In genomic region chr8:86473121-86473520, GRCm38 (mm10) we compare ENCODE assay signal across 18 mouse cellular contexts.
A peak's percentile ranks its signal among the peaks of the same experiment; 100 is the strongest.
DNase-seq lines count a peak whose midpoint lies in the region; ATAC-seq lines count a peak whose summit lies in the region.
"Had no signal": no experiment of that assay in that cellular context is flagged by ENCODE, and none has a peak within 500 bp of the region (broad histone marks: within the 10 kb centered on the region; RNA-seq: fewer than 3 reads in every experiment).

No protein-coding gene starts in this region.

- H3K4me3 ChIP-seq in embryonic facial prominence, embryonic 14.5 days (ENCODE audit: low read depth, low read length) = no peak overlapping the region
- no peak overlapping the region for H3K4me3 ChIP-seq in embryonic facial prominence, embryonic 10.5 days
- no peak overlapping the region for H3K4me3 ChIP-seq in hindbrain, embryonic 14.5 days (replicated peaks; ENCODE audit: low read length)
- no peak overlapping the region for H3K4me3 ChIP-seq in hindbrain, embryonic 12.5 days
- H3K4me3 ChIP-seq in midbrain, embryonic 14.5 days (replicated peaks; ENCODE audit: low read depth, low read length) = no peak overlapping the region
- H3K4me3 ChIP-seq in limb, embryonic 10.5 days = no peak overlapping the region
- H3K4me3 ChIP-seq: forebrain, embryonic 13.5 days; gastrocnemius, adult 2 months; heart, embryonic 12.5 days; megakaryocyte, embryonic 14.5 days; myocyte had no signal

- H3K9ac ChIP-seq in embryonic facial prominence, embryonic 14.5 days (ENCODE audit: low read depth, low read length) = no peak overlapping the region
- H3K9ac ChIP-seq in hindbrain, embryonic 14.5 days = no peak overlapping the region
- no peak overlapping the region for H3K9ac ChIP-seq in hindbrain, embryonic 12.5 days
- H3K9ac ChIP-seq in midbrain, embryonic 14.5 days (replicated peaks; ENCODE audit: low read length) = no peak overlapping the region
- H3K9ac ChIP-seq: forebrain, embryonic 13.5 days; heart, embryonic 12.5 days had no signal

- no peak overlapping the region for H3K4me2 ChIP-seq in embryonic facial prominence, embryonic 14.5 days (ENCODE audit: low read depth, low read length)
- no peak overlapping the region for H3K4me2 ChIP-seq in hindbrain, embryonic 14.5 days (replicated peaks)
- H3K4me2 ChIP-seq in hindbrain, embryonic 12.5 days (replicated peaks) = no peak overlapping the region
- H3K4me2 ChIP-seq in midbrain, embryonic 14.5 days (ENCODE audit: low read length) = no peak overlapping the region
- H3K4me2 ChIP-seq: forebrain, embryonic 13.5 days; heart, embryonic 12.5 days had no signal

- no peaks in the 10 kb centered on the region for H3K36me3 ChIP-seq in embryonic facial prominence, embryonic 14.5 days (ENCODE audit: control insufficient read depth, insufficient read depth, low read length)
- H3K36me3 ChIP-seq in embryonic facial prominence, embryonic 10.5 days (replicated peaks) = no peaks in the 10 kb centered on the region
- no peaks in the 10 kb centered on the region for H3K36me3 ChIP-seq in hindbrain, embryonic 14.5 days (replicated peaks; ENCODE audit: control insufficient read depth, insufficient read depth)
- no peaks in the 10 kb centered on the region for H3K36me3 ChIP-seq in hindbrain, embryonic 12.5 days
- no peaks in the 10 kb centered on the region for H3K36me3 ChIP-seq in midbrain, embryonic 14.5 days (ENCODE audit: control insufficient read depth, insufficient read depth, low read length)
- no peaks in the 10 kb centered on the region for H3K36me3 ChIP-seq in limb, embryonic 10.5 days
- H3K36me3 ChIP-seq: heart, embryonic 12.5 days had no signal

- no peaks in the 10 kb centered on the region for H3K9me3 ChIP-seq in embryonic facial prominence, embryonic 14.5 days (ENCODE audit: control insufficient read depth, low read length)
- no peaks in the 10 kb centered on the region for H3K9me3 ChIP-seq in embryonic facial prominence, embryonic 10.5 days
- H3K9me3 ChIP-seq in hindbrain, embryonic 14.5 days (ENCODE audit: control insufficient read depth, low read length) = no peaks in the 10 kb centered on the region
- H3K9me3 ChIP-seq in hindbrain, embryonic 12.5 days (replicated peaks) = no peaks in the 10 kb centered on the region
- H3K9me3 ChIP-seq in midbrain, embryonic 14.5 days (ENCODE audit: control insufficient read depth, low read length) = no peaks in the 10 kb centered on the region
- no peaks in the 10 kb centered on the region for H3K9me3 ChIP-seq in limb, embryonic 10.5 days (replicated peaks)
- H3K9me3 ChIP-seq: forebrain, embryonic 13.5 days; heart, embryonic 12.5 days had no signal

- H3K27me3 ChIP-seq in embryonic facial prominence, embryonic 14.5 days (replicated peaks; ENCODE audit: control insufficient read depth, insufficient read depth, low read length) = no peaks in the 10 kb centered on the region
- H3K27me3 ChIP-seq in embryonic facial prominence, embryonic 10.5 days (replicated peaks; ENCODE audit: low read depth, poor library complexity, severe bottlenecking) = no peaks in the 10 kb centered on the region
- H3K27me3 ChIP-seq in hindbrain, embryonic 14.5 days (ENCODE audit: control insufficient read depth, insufficient read depth, low read length) = no peaks in the 10 kb centered on the region
- no peaks in the 10 kb centered on the region for H3K27me3 ChIP-seq in hindbrain, embryonic 12.5 days
- no peaks in the 10 kb centered on the region for H3K27me3 ChIP-seq in midbrain, embryonic 14.5 days (ENCODE audit: control insufficient read depth, insufficient read depth, low read length)
- no peaks in the 10 kb centered on the region for H3K27me3 ChIP-seq in limb, embryonic 10.5 days (ENCODE audit: low read depth, poor library complexity, severe bottlenecking)
- H3K27me3 ChIP-seq: forebrain, embryonic 13.5 days; heart, embryonic 12.5 days; megakaryocyte, embryonic 14.5 days had no signal

- no peak overlapping the region for H3K27ac ChIP-seq in embryonic facial prominence, embryonic 14.5 days (replicated peaks; ENCODE audit: low read depth, low read length)
- H3K27ac ChIP-seq in embryonic facial prominence, embryonic 10.5 days (replicated peaks) = no peak overlapping the region
- no peak overlapping the region for H3K27ac ChIP-seq in hindbrain, embryonic 14.5 days
- no peak overlapping the region for H3K27ac ChIP-seq in hindbrain, embryonic 12.5 days
- H3K27ac ChIP-seq in midbrain, embryonic 14.5 days (replicated peaks; ENCODE audit: low read depth, low read length) = peak overlapping the region; percentile 61; the same call in 1 of the 2 replicates
- H3K27ac ChIP-seq in limb, embryonic 10.5 days = no peak overlapping the region
- H3K27ac ChIP-seq: forebrain, embryonic 13.5 days; gastrocnemius, adult 2 months had no signal

- WGBS in embryonic facial prominence, embryonic 14.5 days = 52% methylated on average over 6 of the region's 6 CpGs
- 75% methylated on average over 6 of the region's 6 CpGs for WGBS in embryonic facial prominence, embryonic 10.5 days
- WGBS in hindbrain, embryonic 14.5 days = 45% methylated on average over 6 of the region's 6 CpGs
- 47% methylated on average over 6 of the region's 6 CpGs for WGBS in hindbrain, embryonic 12.5 days
- 20% methylated on average over 6 of the region's 6 CpGs for WGBS in midbrain, embryonic 14.5 days
- 84% methylated on average over 6 of the region's 6 CpGs for WGBS in limb, embryonic 10.5 days

- peak; percentile 16 for DNase-seq in embryonic facial prominence, embryonic 14.5 days (ENCODE audit: low spot score)
- DNase-seq in embryonic facial prominence, embryonic 10.5 days (ENCODE audit: low spot score) = no peak
- DNase-seq in hindbrain, embryonic 14.5 days (ENCODE audit: low spot score) = peak; percentile 25
- peak; percentile 17 to 71 for DNase-seq in left cerebral cortex, postnatal 25 days (ENCODE audit: low spot score in 2 of 2)
- no peak for DNase-seq in left cerebral cortex, postnatal 4 days
- peak; percentile 66 for DNase-seq in midbrain, embryonic 14.5 days
- no peak for DNase-seq in limb, embryonic 10.5 days (ENCODE audit: low spot score)
- DNase-seq: adrenal gland, adult 2 months; cerebellum, postnatal 36 days; gastrocnemius, adult 2 months; heart, postnatal 14 days; kidney, adult 11 months; lung, adult 2 months had no signal

- ATAC-seq in embryonic facial prominence, embryonic 14.5 days (ENCODE audit: low read depth) = no peak
- no peak for ATAC-seq in hindbrain, embryonic 14.5 days (ENCODE audit: low FRiP score)
- ATAC-seq in hindbrain, embryonic 12.5 days (ENCODE audit: low FRiP score) = no peak
- ATAC-seq in midbrain, embryonic 14.5 days (ENCODE audit: low FRiP score, low TSS enrichment) = peak; percentile 62; the same call in 1 of the 2 replicates
- ATAC-seq: forebrain, embryonic 13.5 days had no signal

- no peaks in the 10 kb centered on the region for H3K4me1 ChIP-seq in embryonic facial prominence, embryonic 14.5 days (ENCODE audit: control insufficient read depth, insufficient read depth, low read length)
- H3K4me1 ChIP-seq in embryonic facial prominence, embryonic 10.5 days = 0 out of 2 replicates have a peak, but pooled peaks cover 4% of the 10 kb centered on the region
- H3K4me1 ChIP-seq in hindbrain, embryonic 14.5 days (replicated peaks; ENCODE audit: control insufficient read depth, insufficient read depth, low read length) = peaks cover 7% of the 10 kb centered on the region; the same call in 1 of the 2 replicates
- peaks cover 8% of the 10 kb centered on the region for H3K4me1 ChIP-seq in hindbrain, embryonic 12.5 days
- H3K4me1 ChIP-seq in midbrain, embryonic 14.5 days (ENCODE audit: control insufficient read depth, insufficient read depth, low read length) = peaks cover 14% of the 10 kb centered on the region
- 0 out of 2 replicates have a peak, but pooled peaks cover 3% of the 10 kb centered on the region for H3K4me1 ChIP-seq in limb, embryonic 10.5 days
- H3K4me1 ChIP-seq: heart, embryonic 12.5 days; megakaryocyte, embryonic 14.5 days had no signal

- intact Hi-C loops in left cerebral cortex, postnatal 25 days (cut with DNase I) = loop anchor here (2.0 to 10.0 kb wide), 5 partner anchors 151 to 428 kb away; no protein-coding TSS in a partner anchor
- intact Hi-C loops in left cerebral cortex, postnatal 4 days (cut with DNase I) = loop anchor here (10.0 kb wide), 1 partner anchor 778 kb away; no protein-coding TSS in a partner anchor

Comparison
In these comparisons a context has a peak if more than half of its experiments do, and no peak if none do; other contexts are left out.
1. DNase-seq: peak in embryonic facial prominence, embryonic 14.5 days (single experiment), hindbrain, embryonic 14.5 days (single experiment), left cerebral cortex, postnatal 25 days (2 of 2) and midbrain, embryonic 14.5 days (single experiment); none in embryonic facial prominence, embryonic 10.5 days (single experiment), left cerebral cortex, postnatal 4 days (single experiment) and limb, embryonic 10.5 days (single experiment).